Mouse (Mus musculus) telencephalon, adult 2 months (tissue): ENCODE data around the gene Mrpl12.
"Not testable (repeated sequence)": the region's sequence is repeated elsewhere in the genome, so short reads cannot be mapped to it uniquely, and the experiment has no call there.

Source experiments
- DNase-seq: peaks from one replicate; pipeline ENCODE4 v3.0.0-alpha.2; 2011; ENCODE audit warnings: low read depth, low spot score

Mrpl12 gene

DNA sequence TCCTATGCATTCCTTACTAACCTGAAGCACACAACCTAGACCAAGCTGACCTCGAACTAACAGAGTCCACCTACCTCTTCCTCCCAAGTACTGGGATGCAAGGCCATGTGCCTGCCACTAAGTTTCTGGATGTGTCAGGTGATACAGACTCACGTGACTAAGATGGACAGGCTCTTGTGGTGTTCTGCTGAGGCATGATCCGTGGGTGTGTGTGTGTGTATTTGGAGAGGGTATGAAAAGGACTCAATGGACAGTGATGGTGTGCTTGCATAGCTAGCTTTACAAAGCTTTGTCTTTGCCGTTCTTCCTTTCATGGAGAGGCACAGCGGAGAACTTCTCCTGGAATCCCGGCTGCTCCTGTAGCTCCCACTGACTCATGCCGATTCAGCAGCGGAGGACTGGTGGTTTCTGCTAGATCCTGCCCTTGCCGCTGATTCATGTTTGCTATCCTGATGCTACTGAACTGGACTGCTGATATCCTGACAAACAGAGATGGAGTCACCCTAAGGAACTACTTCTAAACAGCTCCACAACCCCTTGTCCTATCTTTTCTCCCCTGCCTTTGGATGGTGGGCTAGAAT lies 24.0 kb downstream of the Mrpl12 start:
- no peak for DNase-seq

DNA sequence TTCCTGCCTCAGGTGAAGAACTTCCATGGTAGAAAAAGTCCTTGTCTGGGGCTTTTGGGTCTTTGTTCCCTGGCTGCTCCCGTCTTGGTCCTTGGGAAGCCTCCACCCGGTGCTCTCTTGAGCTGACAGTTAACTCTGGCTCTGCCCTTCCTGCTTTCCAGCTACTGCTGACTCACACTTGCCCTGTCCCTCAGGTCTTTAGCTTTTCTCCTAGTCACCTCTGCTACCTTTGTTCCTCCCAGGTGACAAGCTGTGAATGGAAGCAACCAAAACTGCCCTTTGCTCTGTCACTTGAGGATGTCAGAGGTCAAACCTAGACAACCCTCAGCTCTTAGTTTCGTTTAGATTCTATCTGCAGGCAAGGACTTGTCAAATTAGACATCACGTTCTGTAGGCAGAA lies 25.5 kb downstream of the Mrpl12 start:
- no peak for DNase-seq

DNA sequence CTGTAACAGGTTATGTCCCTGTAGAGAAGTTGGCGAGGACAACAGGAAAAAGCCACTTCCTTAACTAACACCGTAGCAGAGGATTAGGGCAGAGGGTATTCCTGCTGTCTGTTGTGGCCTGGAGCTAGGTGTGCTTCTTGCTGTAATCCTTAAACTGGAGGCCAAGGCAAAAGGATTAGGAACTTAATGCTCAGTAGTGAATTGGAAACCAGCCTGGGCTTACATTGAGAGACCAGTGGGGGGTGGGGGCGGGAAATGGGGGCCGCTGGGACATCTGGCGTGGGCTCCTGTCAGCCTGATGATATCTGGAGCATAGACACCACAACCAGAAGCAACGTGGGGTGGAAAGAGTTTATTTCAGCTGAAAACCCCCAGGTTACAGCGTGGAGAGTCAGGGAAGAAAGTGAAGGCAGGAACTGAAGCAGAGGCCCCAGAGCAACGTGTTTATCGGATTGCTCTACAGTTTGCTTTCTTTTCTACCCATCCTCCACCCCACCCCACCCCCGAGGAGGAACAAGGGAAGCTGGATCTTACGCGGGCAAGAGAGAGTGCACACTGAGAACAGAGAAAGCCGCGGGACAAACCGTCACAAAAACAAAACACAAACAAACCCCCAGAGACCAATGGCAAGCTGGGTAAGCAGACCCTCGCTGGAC lies 26.1 kb downstream of the Mrpl12 start:
- DNase-seq = no peak

DNA sequence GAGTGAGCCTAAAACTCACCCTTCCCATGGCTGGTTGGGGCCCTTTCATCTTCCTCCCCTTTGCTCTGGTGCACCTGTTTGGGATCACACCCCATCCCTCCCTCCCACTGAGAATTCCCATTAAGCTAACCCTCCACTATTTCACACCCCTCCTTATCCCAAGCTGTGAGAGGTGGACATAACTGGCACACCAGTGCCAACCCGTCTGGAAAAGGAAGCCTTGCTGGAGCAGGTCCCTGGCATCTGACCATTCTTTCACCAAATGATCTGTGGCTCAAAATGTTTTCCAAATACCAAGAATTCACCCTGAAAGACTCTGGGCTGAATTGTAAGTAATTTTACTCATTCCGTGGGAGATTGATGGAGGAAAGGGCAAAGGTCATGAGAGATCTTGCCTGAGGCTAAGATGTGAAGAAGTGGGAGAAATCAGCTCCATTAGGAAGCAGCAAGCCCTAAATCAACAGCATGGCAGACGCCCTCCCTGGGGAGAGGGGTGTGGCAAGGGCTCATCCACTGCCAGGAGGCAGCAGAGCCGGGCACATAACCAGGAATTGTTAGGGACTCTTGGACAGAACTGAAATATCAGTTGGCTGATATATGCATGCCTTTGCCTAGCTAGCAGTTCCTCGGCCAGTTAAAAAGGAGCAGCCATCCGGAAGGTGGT lies 28.5 kb downstream of the Mrpl12 start:
- DNase-seq = no peak

DNA sequence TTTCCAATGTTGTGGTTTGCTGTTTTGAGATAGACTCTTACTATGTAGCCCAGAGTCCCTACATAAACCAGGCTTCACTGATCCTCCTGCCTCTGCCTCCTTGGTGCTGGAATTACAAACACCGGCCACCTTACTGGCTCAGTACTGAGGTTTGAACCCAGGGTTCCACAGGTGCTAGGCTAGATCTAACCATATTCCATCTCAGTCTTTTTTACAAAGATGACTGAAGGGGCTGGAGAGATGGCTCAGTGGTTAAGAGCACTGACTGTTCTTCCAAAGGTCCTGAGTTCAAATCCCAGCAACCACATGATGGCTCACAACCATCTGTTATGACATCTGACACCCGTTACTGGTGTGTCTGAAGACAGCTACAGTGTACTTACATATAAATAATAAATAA lies 29.8 kb downstream of the Mrpl12 start:
- DNase-seq = not testable (repeated sequence)

DNA sequence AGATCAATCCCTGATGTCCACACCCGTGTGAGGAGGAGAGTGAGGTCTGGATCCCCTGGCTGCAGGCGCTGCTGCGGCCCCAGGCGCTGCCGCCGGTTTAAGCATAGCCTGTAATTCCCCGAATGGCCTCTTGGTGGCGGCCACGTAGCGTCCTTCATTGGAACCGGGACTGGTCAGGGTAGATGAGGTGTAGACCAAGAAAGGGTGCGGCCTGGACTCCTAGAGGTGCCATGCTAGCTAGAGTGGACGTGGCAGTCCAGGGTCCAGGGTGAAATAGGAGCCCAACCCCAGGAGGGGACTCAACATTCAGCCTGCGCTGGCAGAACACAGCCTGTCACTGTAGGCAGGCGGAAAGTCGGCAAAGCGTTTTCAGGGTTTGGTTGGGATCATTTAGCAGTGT lies 31.2 kb downstream of the Mrpl12 start:
- no peak for DNase-seq

DNA sequence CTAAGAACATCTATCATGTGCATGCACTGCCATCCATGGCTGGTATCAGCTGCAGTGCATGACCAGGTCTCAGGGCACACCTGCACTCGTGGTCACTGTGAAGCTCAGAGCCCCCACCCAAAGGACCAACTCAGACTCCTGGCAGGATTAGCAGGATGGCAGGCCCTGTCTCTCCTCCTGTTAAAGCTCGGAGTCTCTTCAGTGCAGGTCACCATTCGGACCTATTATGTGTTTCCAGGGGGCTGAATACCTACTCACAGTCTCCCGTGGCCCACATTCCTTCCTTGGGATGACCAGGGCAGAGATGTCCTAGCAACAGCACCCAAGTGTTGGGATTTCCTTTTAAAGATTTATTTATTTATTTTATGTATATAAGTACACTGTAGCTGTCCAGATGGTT lies 32.7 kb downstream of the Mrpl12 start:
- no peak for DNase-seq

DNA sequence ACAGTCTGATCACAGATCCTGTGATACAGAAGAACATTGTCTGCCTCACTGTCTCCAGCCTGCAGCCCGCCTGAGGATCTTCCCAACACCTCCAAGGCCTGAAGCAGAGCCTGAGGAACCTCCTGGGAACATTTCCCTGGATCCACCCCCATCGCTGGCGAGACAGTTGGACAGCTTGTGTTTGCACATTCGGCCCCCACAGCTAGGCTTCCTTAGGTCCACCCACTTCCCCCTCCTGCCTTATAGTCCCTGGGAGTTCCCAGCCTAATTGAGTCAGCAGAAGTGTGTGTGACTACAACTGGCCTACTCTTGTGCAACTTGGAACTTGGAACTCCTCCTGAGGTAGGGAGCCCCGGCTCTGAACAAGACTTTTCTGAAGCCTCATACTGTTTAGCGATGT lies 33.6 kb downstream of the Mrpl12 start:
- peak; percentile 95 for DNase-seq

DNA sequence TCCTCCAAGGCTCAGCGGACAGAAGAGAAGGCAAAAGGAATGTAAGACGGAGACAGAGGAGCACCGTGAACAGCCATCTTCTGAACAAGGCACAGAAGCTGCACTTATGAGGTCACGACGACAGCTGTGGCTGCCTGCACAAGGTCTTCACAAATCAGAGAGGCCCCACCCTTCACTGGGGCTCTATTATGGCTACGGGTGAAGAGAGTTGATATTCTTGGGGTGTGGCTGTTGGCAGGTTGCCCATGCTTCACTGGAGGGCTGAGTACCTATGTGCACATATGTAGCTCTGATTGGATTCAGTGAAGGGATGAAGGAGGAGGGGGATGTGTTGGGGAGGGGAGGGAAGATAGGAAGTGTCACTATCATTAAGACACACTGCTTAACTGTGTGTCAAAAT lies 34.1 kb downstream of the Mrpl12 start:
- no peak for DNase-seq

DNA sequence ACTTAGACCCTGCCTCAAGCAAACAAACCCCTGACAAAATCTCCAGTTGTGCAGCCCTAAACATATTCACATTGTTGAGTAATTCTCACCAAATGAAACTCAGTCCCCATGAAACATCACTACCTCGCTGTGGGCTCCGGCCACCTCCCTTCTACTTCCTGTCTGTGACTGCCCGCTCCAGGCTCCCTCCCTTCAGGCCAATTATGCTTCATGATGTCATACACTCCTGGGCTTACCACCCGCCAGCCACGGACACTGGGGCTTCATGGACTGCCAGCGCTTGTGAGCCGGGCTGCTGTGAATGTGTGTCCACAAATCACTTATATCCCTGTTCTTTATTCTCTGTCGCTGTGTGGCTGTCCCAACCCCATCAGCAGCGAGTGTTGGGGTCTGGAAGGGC lies 35.3 kb downstream of the Mrpl12 start:
- DNase-seq = no peak

DNA sequence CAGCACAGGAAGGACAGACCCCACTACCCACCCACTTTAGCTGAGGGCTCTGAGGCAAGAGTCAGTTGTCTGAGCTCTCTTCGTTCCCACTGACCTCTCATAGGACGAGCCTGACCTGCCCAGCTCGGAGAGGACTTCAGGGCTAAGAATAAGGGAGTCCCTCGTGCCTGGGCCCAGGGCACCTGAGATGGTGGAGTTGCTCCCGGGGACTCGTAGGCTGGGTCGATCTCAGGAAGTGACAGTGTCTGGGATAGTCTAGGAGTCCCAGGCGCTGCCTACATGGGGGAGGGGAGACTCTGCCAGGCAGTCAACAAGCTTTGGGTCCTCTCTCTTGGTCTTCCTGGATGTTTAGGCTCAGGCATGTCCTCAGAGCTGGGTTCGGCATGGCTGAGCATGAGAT lies 36.1 kb downstream of the Mrpl12 start:
- no peak for DNase-seq

DNA sequence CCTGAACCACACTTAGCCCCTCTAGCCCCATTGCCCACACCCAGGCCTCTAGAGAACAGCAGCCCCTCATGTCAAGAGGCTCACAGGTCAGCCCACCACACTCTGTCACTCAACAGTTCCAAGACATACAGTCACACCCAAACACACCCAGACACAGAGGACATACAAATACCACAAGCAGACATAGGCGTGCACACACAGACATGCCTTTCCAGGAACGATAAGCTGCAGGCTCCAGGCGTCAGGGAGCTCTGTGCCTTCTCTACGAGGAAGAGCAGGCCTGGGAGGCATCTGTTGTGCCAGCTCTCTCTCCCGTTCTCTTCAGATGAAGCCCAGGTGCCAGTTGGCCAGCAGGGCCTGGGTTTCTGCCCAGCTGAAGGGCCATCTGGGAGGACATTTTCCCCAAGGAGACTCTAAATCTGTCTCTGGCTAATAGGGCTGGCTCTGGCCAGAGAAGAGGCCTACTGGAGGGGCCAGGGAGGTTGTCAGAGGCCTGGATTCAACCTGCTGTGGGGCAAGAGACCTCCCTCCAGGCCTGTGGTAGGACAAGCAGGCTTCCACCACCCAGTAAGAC lies 36.6 kb downstream of the Mrpl12 start:
- DNase-seq = no peak

DNA sequence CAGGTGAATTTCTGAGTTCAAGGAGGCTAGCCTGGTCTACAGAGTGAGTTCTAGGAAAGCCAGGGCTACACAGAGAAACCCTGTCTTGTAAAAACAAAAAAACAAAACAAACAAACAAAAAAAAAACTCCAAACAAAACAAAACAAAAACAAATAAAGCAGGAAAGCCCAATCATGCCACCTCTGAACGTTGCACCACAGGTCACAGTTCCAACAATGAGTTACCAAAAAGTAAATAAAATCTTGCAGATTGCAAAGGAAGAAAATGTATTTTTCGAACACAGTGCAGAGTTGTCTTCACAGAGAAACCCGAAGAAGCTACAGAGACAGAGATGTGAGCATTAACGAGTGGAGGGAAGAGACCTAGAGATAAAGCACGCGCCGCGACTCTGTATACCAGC lies 38.2 kb downstream of the Mrpl12 start:
- DNase-seq = no peak

DNA sequence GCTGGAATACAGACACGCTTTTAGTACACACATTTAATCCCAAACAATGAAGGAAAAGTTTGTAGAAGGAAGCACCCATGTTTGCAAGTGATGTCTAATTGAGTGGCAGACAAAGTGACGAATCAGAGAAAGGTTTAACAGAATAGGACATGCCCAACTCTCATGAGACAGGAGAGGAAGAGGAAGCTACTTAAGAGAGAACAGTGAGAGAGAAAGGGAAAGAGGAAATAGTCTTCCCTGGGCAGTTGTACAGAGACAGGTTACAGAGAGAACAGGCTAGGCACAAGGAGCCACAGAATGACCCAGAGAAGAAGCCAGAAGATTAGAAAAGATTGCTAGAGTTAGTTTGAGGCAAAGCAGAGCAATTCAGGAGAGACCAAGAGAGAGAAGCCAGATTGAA lies 41.5 kb downstream of the Mrpl12 start:
- DNase-seq = no peak

DNA sequence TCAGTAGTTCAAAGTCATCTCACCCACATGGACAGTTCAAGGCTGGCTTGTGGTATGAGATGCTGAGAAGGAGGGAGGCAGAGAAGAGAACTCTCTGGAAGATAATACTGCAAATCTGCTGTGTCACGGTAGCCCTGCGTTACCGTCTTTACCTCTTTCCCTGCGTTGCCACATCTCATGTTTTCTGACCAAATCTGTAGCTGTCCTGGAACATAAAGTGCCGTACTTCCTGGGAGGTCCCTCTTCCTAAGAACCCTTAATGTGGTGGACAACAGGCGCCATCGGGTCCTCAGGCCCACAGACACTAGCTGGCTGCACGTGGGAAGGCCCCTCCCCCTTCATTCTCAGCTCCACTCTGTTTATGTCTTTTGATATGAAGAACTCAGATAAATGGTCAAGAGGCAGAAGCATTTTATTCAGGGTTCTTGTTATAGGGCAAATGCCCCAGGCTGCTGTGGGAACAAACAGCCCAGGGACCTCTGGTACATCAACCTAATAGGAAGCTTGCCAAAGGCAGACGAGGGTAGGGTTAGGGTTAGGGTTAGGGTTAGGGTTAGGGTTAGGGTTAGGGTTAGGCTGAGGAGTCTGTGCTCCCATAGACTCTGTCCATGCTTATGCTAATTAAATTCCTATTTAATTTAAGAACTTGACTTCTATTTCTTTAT lies 43.4 kb downstream of the Mrpl12 start:
- DNase-seq = no peak

DNA sequence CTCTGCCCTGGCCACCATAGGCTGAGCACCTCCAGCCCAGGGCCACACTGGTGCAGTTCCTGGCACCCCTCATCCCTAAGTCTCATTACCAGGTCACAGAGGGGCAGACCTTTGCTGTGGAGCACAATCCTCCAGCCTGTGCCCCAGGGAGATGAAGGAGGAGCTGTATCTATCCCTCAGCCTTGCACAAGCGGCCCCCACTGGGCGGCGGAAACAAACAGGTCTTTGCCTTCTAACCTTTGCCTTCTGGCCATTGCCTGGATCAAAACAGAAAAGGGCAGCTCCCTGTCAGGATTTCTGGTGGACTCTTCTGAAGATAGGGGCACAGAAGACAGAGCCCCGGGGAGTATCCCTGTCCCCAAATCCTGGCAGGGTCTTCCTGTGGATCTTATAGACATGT lies 44.5 kb downstream of the Mrpl12 start:
- no peak for DNase-seq

DNA sequence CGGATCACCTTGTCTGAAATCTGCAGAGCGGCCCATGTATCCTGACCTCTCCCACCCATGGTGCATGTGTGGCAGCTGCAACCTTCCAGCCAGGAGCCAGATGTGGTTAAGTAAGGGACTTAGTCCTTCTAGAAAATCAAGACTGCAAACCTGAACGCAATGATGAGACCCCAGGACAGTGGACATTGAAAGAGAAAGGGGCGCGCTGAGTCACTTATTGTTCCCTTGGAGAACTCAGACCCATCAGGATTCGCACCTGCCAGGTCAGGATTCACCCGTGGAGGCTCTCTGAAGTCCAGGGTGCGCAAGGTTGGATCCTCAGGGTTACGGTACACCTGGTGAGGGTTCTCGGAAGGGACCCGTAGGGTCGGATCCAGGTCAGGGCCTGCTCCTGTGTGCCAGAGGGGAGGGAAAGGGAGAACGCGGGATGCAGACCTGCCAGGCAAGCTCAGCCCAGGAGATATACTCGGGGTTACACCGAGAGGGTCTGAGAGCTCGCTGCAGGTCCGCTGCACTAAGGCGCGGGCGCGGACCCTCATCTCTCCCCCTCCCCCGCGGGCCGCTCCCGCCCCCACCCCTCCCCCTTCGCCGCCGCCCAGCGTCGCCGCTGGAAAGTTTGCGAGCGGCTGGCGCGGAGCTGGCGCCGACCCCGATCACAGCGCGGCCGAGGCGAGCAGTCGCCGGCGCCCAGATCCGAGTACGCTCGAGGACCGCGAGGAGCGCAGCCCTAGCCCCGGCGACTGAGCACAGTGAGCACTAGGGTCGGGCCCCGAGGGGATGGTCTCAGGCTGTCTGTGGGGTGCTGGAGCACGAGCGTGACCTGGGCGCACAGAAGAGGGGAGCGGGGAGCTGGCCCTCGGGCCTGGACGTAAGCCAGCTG lies 45.9 kb downstream of the Mrpl12 start, which contains the start of gene Gcgr:
TSS of gene Gcgr (plus strand) at position 615 of the 880 bp plus-strand sequence.
- DNase-seq = no peak

DNA sequence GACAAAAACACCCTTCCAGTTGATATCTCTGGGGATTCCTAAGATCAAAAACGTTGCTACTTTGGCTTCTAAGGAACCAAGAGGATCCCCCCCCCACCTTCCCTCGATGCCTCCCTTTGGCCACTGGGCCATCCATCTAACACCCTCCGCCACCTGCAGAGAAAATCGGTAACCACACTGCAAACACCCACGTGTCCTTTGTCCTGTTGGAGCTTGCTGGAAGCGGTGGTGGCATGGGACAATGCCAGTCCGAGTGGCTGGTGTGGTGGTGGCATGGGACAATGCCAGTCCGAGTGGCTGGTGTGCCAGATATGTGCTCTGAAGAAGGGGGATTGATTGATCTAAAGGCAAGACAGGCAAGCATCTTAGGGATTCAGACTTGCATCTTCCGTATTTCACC lies 47.2 kb downstream of the Mrpl12 start:
- DNase-seq = no peak

DNA sequence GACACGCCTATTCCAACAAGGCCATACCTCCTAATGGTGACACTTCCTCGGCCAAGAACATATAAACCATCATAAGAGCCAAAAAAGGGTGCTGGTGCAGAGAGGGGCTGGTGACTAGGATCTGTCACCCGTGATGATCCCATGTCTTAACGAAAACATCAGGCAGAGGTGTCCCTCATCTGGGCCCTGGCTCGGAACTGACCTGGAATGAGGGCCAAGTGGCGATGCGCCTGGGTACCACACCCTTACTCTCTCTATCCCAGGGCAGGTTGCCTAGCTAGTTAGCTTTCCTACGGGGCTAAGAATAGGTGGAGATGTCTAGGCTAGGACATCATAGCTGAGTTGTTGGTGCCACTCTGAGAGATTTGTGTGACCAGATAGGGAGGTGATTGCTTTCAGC lies 49.7 kb downstream of the Mrpl12 start:
- no peak for DNase-seq

DNA sequence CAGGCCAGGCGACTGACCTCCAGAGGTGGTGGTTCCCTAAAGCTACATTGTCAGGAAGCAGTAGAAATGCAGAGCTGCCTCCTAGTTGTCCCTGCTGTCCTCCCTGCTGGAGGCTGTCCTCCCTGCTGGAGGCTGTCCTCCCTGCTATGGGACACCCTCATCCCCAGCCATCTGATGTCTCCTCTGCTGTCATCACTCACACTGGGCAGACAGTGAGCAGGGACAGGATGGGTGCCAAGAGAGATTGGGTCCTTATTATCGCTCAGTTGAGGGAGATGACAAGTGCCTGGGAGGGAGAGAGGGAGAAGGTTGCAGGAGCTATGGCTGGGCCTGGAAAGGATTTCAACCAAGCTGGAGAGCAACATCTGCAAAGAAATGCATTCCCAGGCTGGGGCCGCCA lies 50.7 kb downstream of the Mrpl12 start:
- no peak for DNase-seq

DNA sequence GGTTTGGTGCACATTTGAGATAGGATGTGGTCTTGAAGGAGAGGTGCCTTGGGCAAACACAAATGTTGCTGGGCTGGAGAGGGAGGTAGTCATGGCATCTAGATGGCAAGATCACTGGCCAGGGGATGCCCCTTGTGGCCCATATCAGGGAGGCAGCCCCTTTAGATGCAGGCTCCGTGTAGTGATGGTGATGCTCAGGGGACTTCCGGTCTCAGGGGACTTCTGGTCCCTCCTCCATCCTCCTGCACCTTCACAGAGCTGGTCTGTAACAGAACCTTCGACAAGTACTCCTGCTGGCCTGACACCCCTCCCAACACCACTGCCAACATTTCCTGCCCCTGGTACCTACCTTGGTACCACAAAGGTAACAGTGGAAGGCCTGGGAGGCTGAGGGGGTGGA lies 51.4 kb downstream of the Mrpl12 start:
- DNase-seq = no peak
